Mouse (Mus musculus) ES-E14 (cell line): ENCODE data around the gene Rpl6. TPM values are rescaled to one million over a fixed set of nuclear protein-coding genes. Genes with fewer than 3 reads are reported as not detected.
"Not testable (repeated sequence)": the region's sequence is repeated elsewhere in the genome, so short reads cannot be mapped to it uniquely, and the experiment has no call there.

Source experiments
- DNase-seq: peaks from one replicate; pipeline ENCODE4 v3.0.0-alpha.2; 2013; ENCODE audit warnings: low read depth, low spot score
- H3K27ac ChIP-seq: 2 replicates; pipeline ENCODE4 v1.5.1; 2012; ENCODE audit warnings: low read depth, mild to moderate bottlenecking, low read length, moderate library complexity, mixed read lengths; ENCODE audit not compliant: poor library complexity, insufficient read depth, severe bottlenecking
- H3K36me3 ChIP-seq: 2 replicates; pipeline ENCODE4 v1.6.1; 2012; ENCODE audit warnings: mild to moderate bottlenecking, low read length, moderate library complexity, mixed read lengths; ENCODE audit not compliant: control insufficient read depth, poor library complexity, insufficient read depth, severe bottlenecking
- H3K4me1 ChIP-seq, 2 experiments: fragments of 150-350 bp in 1 of 2; sonication (generic) in 1 of 2; 2 replicates each; pipeline ENCODE4 v1.6.1; 2012; ENCODE audit warnings: low read length in 2 of 2, mild to moderate bottlenecking in 1 of 2, mixed read lengths in 1 of 2; ENCODE audit not compliant: control insufficient read depth in 2 of 2, insufficient read depth in 2 of 2, poor library complexity in 1 of 2
- H3K4me3 ChIP-seq, 2 experiments: fragments of 150-350 bp in 1 of 2; sonication (generic) in 1 of 2; 2 replicates each; pipeline ENCODE4 v1.5.1; 2012; ENCODE audit warnings: low read length in 2 of 2, low read depth in 1 of 2, mild to moderate bottlenecking in 1 of 2, mixed read lengths in 1 of 2; ENCODE audit not compliant: insufficient read depth in 1 of 2, poor library complexity in 1 of 2, severe bottlenecking in 1 of 2
- H3K9ac ChIP-seq: 2 replicates; pipeline ENCODE4 v1.6.1; 2012; ENCODE audit warnings: low read depth, mild to moderate bottlenecking, low read length, mixed read lengths; ENCODE audit not compliant: poor library complexity, insufficient read depth, severe bottlenecking
- H3K9me3 ChIP-seq: fragments of 150-350 bp; sonication (generic); 2 replicates; pipeline ENCODE4 v1.6.1; 2012; ENCODE audit warnings: low read depth, mild to moderate bottlenecking, low read length; ENCODE audit not compliant: control insufficient read depth, insufficient read depth
- CHD2 ChIP-seq: IDR thresholded peaks from 2 replicates; pipeline ENCODE4 v1.6.1; 2014; ENCODE audit warnings: mild to moderate bottlenecking, low read depth, low read length, inconsistent platforms
- HCFC1 ChIP-seq: IDR thresholded peaks from 2 replicates; pipeline ENCODE4 v1.6.1; 2012; ENCODE audit warnings: low read length, inconsistent platforms, borderline replicate concordance; ENCODE audit not compliant: insufficient read depth
- MAFK ChIP-seq: IDR thresholded peaks from 2 replicates; pipeline ENCODE4 v1.6.1; 2014; ENCODE audit warnings: mild to moderate bottlenecking, low read depth, low read length, inconsistent platforms; ENCODE audit not compliant: insufficient read depth
- ZC3H11A ChIP-seq: IDR thresholded peaks from 2 replicates; pipeline ENCODE4 v1.6.1; 2012; ENCODE audit warnings: low read depth, mild to moderate bottlenecking, inconsistent platforms, low read length, borderline replicate concordance
- ZNF384 ChIP-seq: IDR thresholded peaks from 2 replicates; pipeline ENCODE4 v1.6.1; 2012; ENCODE audit warnings: low read depth, low read length, inconsistent platforms
- in situ Hi-C, 2 experiments: fragments of 600-800 bp; cut with MboI; formaldehyde crosslinking; loops; one replicate each; pipeline ENCODE4 v1.15.1; 2025; ENCODE audit warnings: low sequenced_read_pairs in 2 of 2, inconsistent platforms in 1 of 2; ENCODE audit not compliant: unreplicated experiment in 2 of 2
- total RNA-seq: library from RNA; depleted of rRNA; stranded (reverse); fragments of 300-350 nt; gene quantifications from 2 replicates; pipeline ENCODE4 v1.2.3, GENCODE M21; 2012

Rpl6 gene
- total RNA-seq, 1 experiment: 2,169 TPM

DNA sequence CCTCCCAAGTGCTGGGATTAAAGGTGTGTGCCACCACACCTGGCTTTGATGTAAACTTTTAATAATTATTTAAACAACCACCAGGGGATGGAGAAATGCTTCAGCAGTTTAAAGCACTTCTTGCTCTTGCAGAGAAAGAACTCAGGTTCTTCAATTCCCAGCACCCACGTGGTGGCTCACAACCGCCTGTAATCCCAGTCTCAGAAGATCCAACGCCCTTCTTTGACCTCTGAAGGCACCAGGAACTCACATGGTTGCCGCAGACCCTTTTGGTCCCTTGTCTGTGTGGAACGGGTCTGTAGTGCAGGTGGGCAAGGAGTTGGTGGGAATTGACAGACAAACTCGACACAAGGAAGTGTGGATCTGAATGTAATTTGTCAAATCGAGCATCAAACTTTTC is 10.4 kb downstream of the Rpl6 start:
- H3K36me3 ChIP-seq: peaks cover 18% of the 10 kb centered on the region
- DNase-seq: no peak
- H3K9me3 ChIP-seq: no peaks in the 10 kb centered on the region
- no peak overlapping the region for H3K27ac ChIP-seq
- no peak for TF ChIP-seq ZNF384
- no peak for TF ChIP-seq CHD2
- TF ChIP-seq ZC3H11A: no peak
- no peak for TF ChIP-seq MAFK
- TF ChIP-seq HCFC1: no peak
- no peaks in the 10 kb centered on the region for H3K4me1 ChIP-seq
- no peak overlapping the region for H3K4me3 ChIP-seq
- in situ Hi-C loops: loop anchor here in 1 of 2 experiments (10.0 kb wide), 1 partner anchor 170 kb away; the partner anchor contains the start of gene Trafd1
- H3K9ac ChIP-seq: no peak overlapping the region

DNA sequence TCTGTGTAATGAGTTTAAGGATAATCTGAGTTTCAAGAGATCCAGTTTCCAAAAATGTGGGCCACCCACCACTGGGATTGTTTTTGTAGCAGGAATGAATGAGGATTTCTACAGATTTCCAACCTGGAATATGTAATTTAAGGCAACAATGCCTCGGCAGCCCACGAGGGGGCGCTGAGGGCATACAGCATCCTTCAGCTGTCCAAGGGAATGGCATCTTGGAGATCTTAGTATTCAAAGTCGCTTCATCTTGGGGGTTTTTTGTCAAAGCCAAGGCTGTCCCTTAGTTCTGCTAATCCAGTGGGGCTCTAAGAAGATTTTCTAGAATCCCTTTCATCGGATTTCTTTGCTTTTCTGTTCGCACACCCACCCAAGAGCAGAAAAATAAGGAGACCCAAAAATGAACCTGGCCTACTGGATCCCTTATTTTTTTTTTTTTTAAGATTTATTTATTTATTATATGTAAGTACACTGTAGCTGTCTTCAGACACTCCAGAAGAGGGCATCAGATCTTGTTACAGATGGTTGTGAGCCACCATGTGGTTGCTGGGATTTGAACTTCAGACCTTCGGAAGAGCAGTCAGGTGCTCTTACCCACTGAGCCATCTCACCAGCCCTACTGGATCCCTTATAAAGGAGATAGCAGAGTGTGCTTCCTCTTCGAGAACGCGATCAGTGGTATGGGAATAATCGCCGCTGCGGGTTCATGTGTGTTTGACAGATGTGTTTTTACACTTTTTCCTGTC is 11.3 kb downstream of the Rpl6 start:
- in situ Hi-C loops: loop anchor here in 1 of 2 experiments (10.0 kb wide), 1 partner anchor 169 kb away; the partner anchor contains the start of gene Trafd1
- Histone ChIP-seq H3K27ac (no peak overlapping the region), H3K9me3 (no peaks in the 10 kb centered on the region), H3K36me3 (peaks cover 16% of the 10 kb centered on the region), H3K9ac (no peak overlapping the region), H3K4me1 (no peaks in the 10 kb centered on the region), H3K4me3 (no peak overlapping the region)
- TF ChIP-seq HCFC1 (no peak), ZC3H11A (peak; percentile 40; the same call in 1 of the 2 replicates), CHD2 (no peak), ZNF384 (peak; percentile 25; the same call in 1 of the 2 replicates), MAFK (no peak)
- DNase-seq: no peak

DNA sequence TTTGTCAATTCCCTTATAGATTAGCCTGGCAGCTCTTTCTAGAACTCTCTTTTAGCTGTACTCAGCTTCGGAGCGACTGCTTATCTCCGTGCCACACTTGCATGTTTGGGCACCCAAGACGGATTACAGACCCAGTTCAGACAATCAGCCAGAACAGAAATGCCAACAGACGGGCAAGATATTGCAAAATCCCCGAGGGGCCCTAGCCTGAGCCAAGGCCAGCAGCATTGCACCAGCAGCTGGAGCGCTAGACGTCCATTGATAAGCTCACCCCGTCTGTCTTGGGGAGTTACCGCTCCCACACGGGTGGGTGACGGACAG is 11.8 kb downstream of the Rpl6 start:
- Histone ChIP-seq H3K9ac (no peak overlapping the region), H3K9me3 (no peaks in the 10 kb centered on the region), H3K4me3 (no peak overlapping the region), H3K4me1 (no peaks in the 10 kb centered on the region), H3K27ac (no peak overlapping the region), H3K36me3 (peaks cover 12% of the 10 kb centered on the region)
- TF ChIP-seq ZC3H11A: no peak
- TF ChIP-seq HCFC1: no peak
- no peak for TF ChIP-seq MAFK
- no peak for TF ChIP-seq ZNF384
- TF ChIP-seq CHD2: no peak
- no peak for DNase-seq
- in situ Hi-C loops: loop anchor here in 1 of 2 experiments (10.0 kb wide), 1 partner anchor 169 kb away; the partner anchor contains the start of gene Trafd1

DNA sequence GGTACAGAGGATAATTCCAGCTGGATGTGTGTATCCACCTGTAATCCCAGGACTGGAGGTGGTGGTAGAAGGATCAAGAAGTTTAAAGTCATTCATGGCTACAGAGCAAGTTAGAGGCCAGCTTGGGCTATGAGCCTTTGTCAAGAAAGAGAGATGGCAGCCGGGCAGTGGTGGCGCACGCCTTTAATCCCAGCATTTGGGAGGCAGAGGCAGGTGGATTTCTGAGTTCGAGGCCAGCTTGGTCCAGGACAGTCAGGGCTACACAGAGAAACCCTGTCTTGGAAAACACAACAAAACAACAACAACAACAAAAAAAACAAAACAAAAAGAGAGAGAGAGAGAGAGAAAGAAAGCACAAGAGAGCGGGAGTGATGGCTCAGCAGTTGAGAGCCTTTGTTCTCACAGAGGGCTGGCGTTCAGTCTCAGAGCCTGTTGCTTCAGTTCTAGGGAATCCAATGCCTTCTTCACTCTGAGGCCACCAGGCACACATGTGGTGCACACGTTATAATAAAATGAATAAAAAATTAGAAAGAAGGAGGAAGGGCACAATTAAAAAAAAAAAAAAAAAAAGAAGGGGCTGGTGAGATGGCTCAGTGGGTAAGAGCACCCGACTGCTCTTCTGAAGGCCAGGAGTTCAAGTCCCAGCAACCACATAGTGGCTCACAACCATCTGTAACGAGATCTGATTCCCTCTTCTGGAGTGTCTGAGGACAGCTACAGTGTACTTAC is 12.5 kb downstream of the Rpl6 start:
- not testable (repeated sequence) for H3K9ac ChIP-seq, H3K4me3 ChIP-seq, DNase-seq, H3K4me1 ChIP-seq, H3K9me3 ChIP-seq, H3K27ac ChIP-seq, H3K36me3 ChIP-seq
- in situ Hi-C loops: loop anchor here in 1 of 2 experiments (10.0 kb wide), 1 partner anchor 168 kb away; the partner anchor contains the start of gene Trafd1
- TF ChIP-seq ZNF384: 0 out of 2 replicates have a peak, but pooled peaks have one; percentile 12

DNA sequence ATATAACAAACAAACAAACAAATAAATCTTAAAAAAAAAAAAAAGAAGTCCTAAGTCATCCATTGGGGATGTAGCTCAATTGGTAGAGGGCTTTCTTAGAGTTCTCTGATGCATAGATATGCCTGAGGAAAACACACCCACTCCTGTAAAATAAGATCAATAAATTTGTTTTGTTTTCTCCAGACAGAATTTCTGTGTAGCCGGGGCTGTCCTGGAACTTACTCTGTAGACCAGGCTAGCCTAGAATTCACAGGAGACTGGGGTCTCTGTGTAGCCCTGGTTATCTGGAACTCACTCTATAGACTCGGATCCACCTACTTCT is 13.0 kb downstream of the Rpl6 start:
- DNase-seq: no peak
- H3K36me3 ChIP-seq: no peaks in the 10 kb centered on the region; the same call in 1 of the 2 replicates
- TF ChIP-seq CHD2: no peak
- TF ChIP-seq ZNF384: no peak
- H3K27ac ChIP-seq: no peak overlapping the region
- no peak overlapping the region for H3K9ac ChIP-seq
- in situ Hi-C loops: loop anchor here in 1 of 2 experiments (10.0 kb wide), 1 partner anchor 168 kb away; the partner anchor contains the start of gene Trafd1
- no peak overlapping the region for H3K4me3 ChIP-seq
- H3K9me3 ChIP-seq: no peaks in the 10 kb centered on the region
- peaks cover 0 to 2% of the 10 kb centered on the region in 2 experiments; a peak in 1 of 4 replicates for H3K4me1 ChIP-seq
